Mouse (Mus musculus) heart, embryonic 16.5 days (tissue): ENCODE measurements around the gene Tmprss11e. TPM values are rescaled to one million over a fixed set of nuclear protein-coding genes. Genes with fewer than 3 reads are reported as not detected.

Experiments
- ATAC-seq: fragments of 200-750 bp; cut with Nextera tagmentation; replicated peaks from 2 replicates; pipeline ENCODE4 v1.8.0; 2017; ENCODE audit warnings: moderate number of reproducible peaks; ENCODE audit not compliant: insufficient read depth, low FRiP score; ENCODE audit errors: extremely low read depth
- H3K27ac ChIP-seq: fragments of 300-500 bp; sonication (generic); 2 replicates; pipeline ENCODE4 v1.5.1; 2014; ENCODE audit warnings: mild to moderate bottlenecking, low read length, control low read depth, moderate library complexity
- H3K27me3 ChIP-seq: fragments of 300-500 bp; sonication (generic); 2 replicates; pipeline ENCODE4 v1.6.1; 2014; ENCODE audit warnings: low read length, mixed read lengths; ENCODE audit not compliant: control insufficient read depth, insufficient read depth
- H3K36me3 ChIP-seq: fragments of 300-500 bp; sonication (generic); 2 replicates; pipeline ENCODE4 v1.6.1; 2014; ENCODE audit not compliant: control insufficient read depth, insufficient read depth
- H3K4me1 ChIP-seq: fragments of 300-500 bp; sonication (generic); 2 replicates; pipeline ENCODE4 v1.6.1; 2014; ENCODE audit warnings: low read length, mixed read lengths; ENCODE audit not compliant: control insufficient read depth, insufficient read depth
- H3K4me2 ChIP-seq: fragments of 300-500 bp; sonication (generic); 2 replicates; pipeline ENCODE4 v1.6.1; 2014; ENCODE audit warnings: low read depth, mild to moderate bottlenecking, control low read depth, low read length
- H3K4me3 ChIP-seq: fragments of 300-500 bp; sonication (generic); 2 replicates; pipeline ENCODE4 v1.5.1; 2014; ENCODE audit warnings: mild to moderate bottlenecking, control low read depth, low read length
- H3K9ac ChIP-seq: fragments of 300-500 bp; sonication (generic); 2 replicates; pipeline ENCODE4 v1.6.1; 2014; ENCODE audit warnings: low read length, control low read depth
- H3K9me3 ChIP-seq: fragments of 300-500 bp; sonication (generic); replicated peaks from 2 replicates; pipeline ENCODE4 v1.6.1; 2016; ENCODE audit warnings: low read length; ENCODE audit not compliant: control insufficient read depth
- WGBS: fragments of 180-500 bp; shearing (Covaris S2); extraction: QIAGEN DNeasy Blood & Tissue Kit; methylation state at CpG from one replicate; pipeline ENCODE4 v1.1.7; 2014; 5-methylcytosine and 5-hydroxymethylcytosine counted together
- polyA plus RNA-seq: library from polyadenylated mRNA; unstranded; fragments of >200 nt; fragmentation: Nextera tagmentation; extraction: Ambion mirVana; gene quantifications from 2 replicates; pipeline ENCODE4 v1.2.1, GENCODE M21; 2015

Gene Tmprss11e
- polyA plus RNA-seq, 1 experiment from 2014 or later = not detected

GRCm38 (mm10) chr5:86771010-86771409 is 25.4 kb upstream of the Tmprss11e start:
- Histone ChIP-seq H3K9ac (no peak overlapping the region), H3K4me2 (no peak overlapping the region)
- no peak for ATAC-seq

GRCm38 (mm10) chr5:86769015-86769658 is 23.5 kb upstream of the Tmprss11e start:
- no peaks in the 10 kb centered on the region for H3K4me1 ChIP-seq
- no peak for ATAC-seq
- H3K36me3 ChIP-seq = no peaks in the 10 kb centered on the region
- no peaks in the 10 kb centered on the region for H3K9me3 ChIP-seq
- no peak overlapping the region for H3K27ac ChIP-seq
- no peak overlapping the region for H3K4me3 ChIP-seq
- WGBS = 40% methylated on average over 3 of the region's 3 CpGs
- H3K27me3 ChIP-seq = no peaks in the 10 kb centered on the region
- H3K9ac ChIP-seq = no peak overlapping the region
- H3K4me2 ChIP-seq = no peak overlapping the region

More at GRCm38 (mm10) chr5:86771010-86771409, 25.4 kb upstream of the Tmprss11e start:
- Histone ChIP-seq H3K9me3 (no peaks in the 10 kb centered on the region), H3K27me3 (no peaks in the 10 kb centered on the region), H3K36me3 (no peaks in the 10 kb centered on the region), H3K4me3 (no peak overlapping the region), H3K27ac (no peak overlapping the region), H3K4me1 (no peaks in the 10 kb centered on the region)

GRCm38 (mm10) chr5:86742796-86743195 is 2.8 kb downstream of the Tmprss11e start:
- Histone ChIP-seq H3K4me3 (no peak overlapping the region), H3K27me3 (no peaks in the 10 kb centered on the region), H3K9ac (no peak overlapping the region), H3K4me1 (no peaks in the 10 kb centered on the region), H3K4me2 (no peak overlapping the region), H3K36me3 (no peaks in the 10 kb centered on the region), H3K9me3 (no peaks in the 10 kb centered on the region), H3K27ac (no peak overlapping the region)
- no peak for ATAC-seq
- 54% methylated on average over 3 of the region's 3 CpGs for WGBS

- Histone ChIP-seq H3K27ac (no peak overlapping the region), H3K4me3 (no peak overlapping the region), H3K4me2 (no peak overlapping the region), H3K36me3 (no peaks in the 10 kb centered on the region), H3K9me3 (no peaks in the 10 kb centered on the region), H3K9ac (no peak overlapping the region), H3K4me1 (no peaks in the 10 kb centered on the region), H3K27me3 (no peaks in the 10 kb centered on the region)
- ATAC-seq = no peak
- WGBS = 68% methylated on average over 5 of the region's 5 CpGs
These were observed 4.5 kb downstream of the Tmprss11e start for GRCm38 (mm10) chr5:86741146-86741545.

- no peaks in the 10 kb centered on the region; the same call in 1 of the 2 replicates for H3K4me1 ChIP-seq
- 76% methylated on average over 2 of the region's 2 CpGs for WGBS
- H3K4me3 ChIP-seq = no peak overlapping the region
- H3K4me2 ChIP-seq = no peak overlapping the region
- H3K9ac ChIP-seq = no peak overlapping the region
- H3K9me3 ChIP-seq = no peaks in the 10 kb centered on the region
- no peaks in the 10 kb centered on the region for H3K36me3 ChIP-seq
- no peak overlapping the region for H3K27ac ChIP-seq
- no peak for ATAC-seq
- no peaks in the 10 kb centered on the region for H3K27me3 ChIP-seq
These were observed 9.8 kb downstream of the Tmprss11e start for GRCm38 (mm10) chr5:86735808-86736207.

- no peak overlapping the region for H3K27ac ChIP-seq
- peak; percentile 77 for ATAC-seq
- no peak overlapping the region for H3K4me3 ChIP-seq
- H3K36me3 ChIP-seq = no peaks in the 10 kb centered on the region
- no peaks in the 10 kb centered on the region for H3K9me3 ChIP-seq
- no peak overlapping the region for H3K4me2 ChIP-seq
- H3K9ac ChIP-seq = no peak overlapping the region
- H3K4me1 ChIP-seq = no peaks in the 10 kb centered on the region; the same call in 1 of the 2 replicates
- no peaks in the 10 kb centered on the region for H3K27me3 ChIP-seq
- 41% methylated on average over 4 of the region's 4 CpGs for WGBS
These were observed 15.0 kb downstream of the Tmprss11e start for GRCm38 (mm10) chr5:86730587-86730986.

GRCm38 (mm10) chr5:86728574-86728973 is 17.0 kb downstream of the Tmprss11e start:
- no peak overlapping the region for H3K27ac ChIP-seq
- H3K4me3 ChIP-seq = no peak overlapping the region
- no peaks in the 10 kb centered on the region for H3K27me3 ChIP-seq
- H3K4me1 ChIP-seq = no peaks in the 10 kb centered on the region; the same call in 1 of the 2 replicates
- no peak overlapping the region for H3K9ac ChIP-seq
- H3K9me3 ChIP-seq = no peaks in the 10 kb centered on the region
- WGBS = 64% methylated on average over 6 of the region's 6 CpGs
- no peak for ATAC-seq
- no peak overlapping the region for H3K4me2 ChIP-seq
- H3K36me3 ChIP-seq = no peaks in the 10 kb centered on the region

GRCm38 (mm10) chr5:86727033-86727432 is 18.6 kb downstream of the Tmprss11e start:
- H3K9me3 ChIP-seq = no peaks in the 10 kb centered on the region
- no peaks in the 10 kb centered on the region for H3K36me3 ChIP-seq
- peak overlapping the region; percentile 25; the same call in 1 of the 2 replicates for H3K4me2 ChIP-seq
- no peaks in the 10 kb centered on the region for H3K27me3 ChIP-seq
- no peaks in the 10 kb centered on the region; the same call in 1 of the 2 replicates for H3K4me1 ChIP-seq
- H3K27ac ChIP-seq = no peak overlapping the region
- ATAC-seq = no peak
- H3K4me3 ChIP-seq = no peak overlapping the region
- no peak overlapping the region for H3K9ac ChIP-seq
- 59% methylated on average over 9 of the region's 9 CpGs for whole genome bisulfite sequencing

GRCm38 (mm10) chr5:86725021-86725420 is 20.6 kb downstream of the Tmprss11e start:
- ATAC-seq = no peak
- H3K4me2 ChIP-seq = no peak overlapping the region

More at GRCm38 (mm10) chr5:86725021-86725420, 20.6 kb downstream of the Tmprss11e start:
- Histone ChIP-seq H3K27ac (no peak overlapping the region), H3K4me3 (no peak overlapping the region), H3K4me1 (no peaks in the 10 kb centered on the region), H3K9ac (no peak overlapping the region), H3K36me3 (no peaks in the 10 kb centered on the region), H3K27me3 (no peaks in the 10 kb centered on the region), H3K9me3 (no peaks in the 10 kb centered on the region)
